Mouse (Mus musculus): ENCODE measurements around the gene Luc7l3. TPM values are rescaled to one million over a fixed set of nuclear protein-coding genes. Genes with fewer than 3 reads are reported as not detected.

Luc7l3 gene
- 79.4 and 84.0 TPM in 2 replicates for polyA plus RNA-seq (2015; fragmentation: Nextera tagmentation; extraction: Ambion mirVana)

GRCm38 (mm10) chr11:94321931-94322400, at the start of gene Luc7l3:
Gene Luc7l3, minus strand, starts transcription at chr11:94321988.
- Histone ChIP-seq H3K9ac (replicated peaks; ENCODE audit: low read depth) (peak within 1 kb of the TSS; percentile 94), H3K36me3 (ENCODE audit: insufficient read depth, low read length) (no peaks in the 10 kb centered on the region), H3K4me2 (replicated peaks; ENCODE audit: low read depth, low read length) (peak within 1 kb of the TSS; percentile 79), H3K9me3 (ENCODE audit: low read length) (no peaks in the 10 kb centered on the region), H3K27ac (ENCODE audit: low read length) (peak within 1 kb of the TSS; percentile 99), H3K27me3 (replicated peaks; ENCODE audit: insufficient read depth, low read length) (no peaks in the 10 kb centered on the region), H3K4me3 (ENCODE audit: low read depth, low read length) (peak within 1 kb of the TSS; percentile 99), H3K4me1 (ENCODE audit: insufficient read depth, low read depth, low read length) (peaks cover 2% of the 10 kb centered on the region; the same call in 1 of the 2 replicates)
- ATAC-seq (peak; percentile 97), DNase-seq (ENCODE audit: low spot score) (peak; percentile 97)
- TF ChIP-seq EP300 (IDR thresholded peaks at IDR 0.05): no peak
- TF ChIP-seq CTCF (IDR thresholded peaks at IDR 0.05): no peak
- WGBS: under 1% methylated on average over 35 of the region's 36 CpGs

GRCm38 (mm10) chr11:94370809-94371208, 49.0 kb upstream of the Luc7l3 start:
- no peaks in the 10 kb centered on the region for H3K4me1 ChIP-seq (ENCODE audit: insufficient read depth, low read depth, low read length)
- no peak overlapping the region for H3K4me3 ChIP-seq (ENCODE audit: low read depth, low read length)
- peak; percentile 81 for DNase-seq (ENCODE audit: low spot score)
- WGBS: 6% methylated on average over 5 of the region's 5 CpGs
- H3K4me2 ChIP-seq (replicated peaks; ENCODE audit: low read depth, low read length): no peak overlapping the region
- ATAC-seq: peak; percentile 81
- H3K36me3 ChIP-seq (ENCODE audit: insufficient read depth, low read length): no peaks in the 10 kb centered on the region
- no peak overlapping the region for H3K27ac ChIP-seq (ENCODE audit: low read length)
- H3K9me3 ChIP-seq (ENCODE audit: low read length): no peaks in the 10 kb centered on the region
- H3K9ac ChIP-seq (replicated peaks; ENCODE audit: low read depth): no peak overlapping the region
- H3K27me3 ChIP-seq (replicated peaks; ENCODE audit: insufficient read depth, low read length): no peaks in the 10 kb centered on the region
- TF ChIP-seq CTCF (IDR thresholded peaks at IDR 0.05): no peak
- TF ChIP-seq EP300 (IDR thresholded peaks at IDR 0.05): peak; percentile 45; the same call in 1 of the 2 replicates

- Histone ChIP-seq H3K4me1 (ENCODE audit: insufficient read depth, low read depth, low read length) (peaks cover under 1% of the 10 kb centered on the region; the same call in 1 of the 2 replicates), H3K27me3 (replicated peaks; ENCODE audit: insufficient read depth, low read length) (no peaks in the 10 kb centered on the region), H3K4me3 (ENCODE audit: low read depth, low read length) (no peak overlapping the region), H3K9ac (replicated peaks; ENCODE audit: low read depth) (no peak overlapping the region), H3K36me3 (ENCODE audit: insufficient read depth, low read length) (no peaks in the 10 kb centered on the region), H3K9me3 (ENCODE audit: low read length) (no peaks in the 10 kb centered on the region), H3K4me2 (replicated peaks; ENCODE audit: low read depth, low read length) (no peak overlapping the region), H3K27ac (ENCODE audit: low read length) (no peak overlapping the region)
- DNase-seq (ENCODE audit: low spot score) (no peak), ATAC-seq (no peak)
- TF ChIP-seq EP300 (IDR thresholded peaks at IDR 0.05): no peak
- no peak for TF ChIP-seq CTCF (IDR thresholded peaks at IDR 0.05)
- WGBS: 71% methylated on average over 6 of the region's 6 CpGs
These were observed 48.2 kb upstream of the Luc7l3 start for GRCm38 (mm10) chr11:94369981-94370380.

- peak; percentile 90 for ATAC-seq
- no peak for TF ChIP-seq CTCF (IDR thresholded peaks at IDR 0.05)
- peak; percentile 97 for TF ChIP-seq EP300 (IDR thresholded peaks at IDR 0.05)
- H3K9me3 ChIP-seq (ENCODE audit: low read length): no peaks in the 10 kb centered on the region
- 0 out of 2 replicates have a peak overlapping the region, but pooled peaks have one; percentile 20 for H3K27ac ChIP-seq (ENCODE audit: low read length)
- no peak overlapping the region for H3K4me2 ChIP-seq (replicated peaks; ENCODE audit: low read depth, low read length)
- H3K27me3 ChIP-seq (replicated peaks; ENCODE audit: insufficient read depth, low read length): no peaks in the 10 kb centered on the region
- no peak overlapping the region for H3K9ac ChIP-seq (replicated peaks; ENCODE audit: low read depth)
- peak; percentile 85 for DNase-seq (ENCODE audit: low spot score)
- WGBS: 28% methylated on average over 3 of the region's 3 CpGs
- no peak overlapping the region for H3K4me3 ChIP-seq (ENCODE audit: low read depth, low read length)
- peaks cover 6% of the 10 kb centered on the region; the same call in 1 of the 2 replicates for H3K4me1 ChIP-seq (ENCODE audit: insufficient read depth, low read depth, low read length)
- no peaks in the 10 kb centered on the region for H3K36me3 ChIP-seq (ENCODE audit: insufficient read depth, low read length)
These were observed 43.6 kb upstream of the Luc7l3 start for GRCm38 (mm10) chr11:94365340-94365739.

GRCm38 (mm10) chr11:94363690-94364089, 41.9 kb upstream of the Luc7l3 start:
- Histone ChIP-seq H3K9ac (replicated peaks; ENCODE audit: low read depth) (no peak overlapping the region), H3K9me3 (ENCODE audit: low read length) (no peaks in the 10 kb centered on the region), H3K36me3 (ENCODE audit: insufficient read depth, low read length) (no peaks in the 10 kb centered on the region), H3K27me3 (replicated peaks; ENCODE audit: insufficient read depth, low read length) (no peaks in the 10 kb centered on the region), H3K4me2 (replicated peaks; ENCODE audit: low read depth, low read length) (no peak overlapping the region), H3K4me3 (ENCODE audit: low read depth, low read length) (no peak overlapping the region), H3K27ac (ENCODE audit: low read length) (no peak overlapping the region), H3K4me1 (ENCODE audit: insufficient read depth, low read depth, low read length) (peaks cover 6% of the 10 kb centered on the region; the same call in 1 of the 2 replicates)
- ATAC-seq (no peak), DNase-seq (ENCODE audit: low spot score) (peak; percentile 32)
- TF ChIP-seq CTCF (IDR thresholded peaks at IDR 0.05): no peak
- TF ChIP-seq EP300 (IDR thresholded peaks at IDR 0.05): no peak
- WGBS: 47% methylated on average over 7 of the region's 7 CpGs

GRCm38 (mm10) chr11:94362101-94362500, 40.3 kb upstream of the Luc7l3 start:
- WGBS: 79% methylated on average over 5 of the region's 5 CpGs
- H3K4me2 ChIP-seq (replicated peaks; ENCODE audit: low read depth, low read length): no peak overlapping the region
- no peaks in the 10 kb centered on the region for H3K36me3 ChIP-seq (ENCODE audit: insufficient read depth, low read length)

More at GRCm38 (mm10) chr11:94362101-94362500, 40.3 kb upstream of the Luc7l3 start:
- Histone ChIP-seq H3K27me3 (replicated peaks; ENCODE audit: insufficient read depth, low read length) (no peaks in the 10 kb centered on the region), H3K4me3 (ENCODE audit: low read depth, low read length) (no peak overlapping the region), H3K27ac (ENCODE audit: low read length) (no peak overlapping the region), H3K9ac (replicated peaks; ENCODE audit: low read depth) (no peak overlapping the region), H3K9me3 (ENCODE audit: low read length) (no peaks in the 10 kb centered on the region), H3K4me1 (ENCODE audit: insufficient read depth, low read depth, low read length) (peaks cover 6% of the 10 kb centered on the region; the same call in 1 of the 2 replicates)
- DNase-seq (ENCODE audit: low spot score) (no peak), ATAC-seq (no peak)
- no peak for TF ChIP-seq CTCF (IDR thresholded peaks at IDR 0.05)
- TF ChIP-seq EP300 (IDR thresholded peaks at IDR 0.05): no peak
